Mouse (Mus musculus) cerebellum, adult 2 months (tissue): ENCODE measurements around the gene Ugt1a6a.

Source experiments
- CTCF ChIP-seq: fragments of 200-500 bp; IDR thresholded peaks from 2 replicates; pipeline ENCODE4 v1.5.1; 2011; ENCODE audit warnings: low read depth, mild to moderate bottlenecking, control low read depth, low read length, moderate library complexity, borderline replicate concordance; ENCODE audit not compliant: insufficient read depth
- POLR2A ChIP-seq: fragments of 200-500 bp; IDR thresholded peaks from 2 replicates; pipeline ENCODE4 v1.6.1; 2011; ENCODE audit warnings: low read length, control low read depth, borderline replicate concordance; ENCODE audit not compliant: insufficient read depth

- no peak for TF ChIP-seq POLR2A
- no peak for TF ChIP-seq CTCF
Observed at GRCm38 (mm10) chr1:88234646-88235045, 100.0 kb downstream of the Ugt1a6a start.
